Mouse (Mus musculus) liver, embryonic 11.5 days (tissue): Measurements from ENCODE around the gene Pla2g4e. TPM values are rescaled to one million over a fixed set of nuclear protein-coding genes. Genes with fewer than 3 reads are reported as not detected.
"Not testable (repeated sequence)": the region's sequence is repeated elsewhere in the genome, so short reads cannot be mapped to it uniquely, and the experiment has no call there.

Experiments
- ATAC-seq: fragments of 200-750 bp; cut with Nextera tagmentation; replicated peaks from 2 replicates; pipeline ENCODE4 v1.8.0; 2017; ENCODE audit warnings: moderate number of reproducible peaks, mild to moderate bottlenecking, moderate TSS enrichment, moderate library complexity; ENCODE audit not compliant: low FRiP score
- DNase-seq: peaks from one replicate; pipeline ENCODE4 v3.0.0-alpha.2; 2017; ENCODE audit warnings: low spot score
- H3K27ac ChIP-seq: fragments of 300-500 bp; sonication (generic); 2 replicates; pipeline ENCODE4 v1.5.1; 2014; ENCODE audit warnings: mild to moderate bottlenecking, low read depth, low read length, control low read depth
- H3K27me3 ChIP-seq: fragments of 300-500 bp; sonication (generic); replicated peaks from 2 replicates; pipeline ENCODE4 v1.6.1; 2014; ENCODE audit warnings: low read length, mixed read lengths; ENCODE audit not compliant: control insufficient read depth, insufficient read depth
- H3K36me3 ChIP-seq: fragments of 300-500 bp; sonication (generic); 2 replicates; pipeline ENCODE4 v1.6.1; 2014; ENCODE audit warnings: mild to moderate bottlenecking, low read length, moderate library complexity, mixed read lengths; ENCODE audit not compliant: control insufficient read depth, insufficient read depth
- H3K4me1 ChIP-seq: fragments of 300-500 bp; sonication (generic); replicated peaks from 2 replicates; pipeline ENCODE4 v1.6.1; 2014; ENCODE audit warnings: low read length, mixed read lengths; ENCODE audit not compliant: control insufficient read depth, insufficient read depth
- H3K4me2 ChIP-seq: fragments of 300-500 bp; sonication (generic); 2 replicates; pipeline ENCODE4 v1.6.1; 2014; ENCODE audit warnings: mild to moderate bottlenecking, control low read depth, moderate library complexity
- H3K4me3 ChIP-seq: fragments of 300-500 bp; sonication (generic); 2 replicates; pipeline ENCODE4 v1.5.1; 2014; ENCODE audit warnings: low read depth, low read length, control low read depth
- H3K9ac ChIP-seq: fragments of 300-500 bp; sonication (generic); 2 replicates; pipeline ENCODE4 v1.6.1; 2014; ENCODE audit warnings: low read depth, low read length, control low read depth
- H3K9me3 ChIP-seq: fragments of 300-500 bp; sonication (generic); 2 replicates; pipeline ENCODE4 v1.6.1; 2016; ENCODE audit warnings: low read length, inconsistent platforms, mixed read lengths; ENCODE audit not compliant: control insufficient read depth
- WGBS: fragments of 180-500 bp; shearing (Covaris S2); extraction: QIAGEN DNeasy Blood & Tissue Kit; methylation state at CpG from one replicate; pipeline ENCODE4 v1.1.7; 2014; 5-methylcytosine and 5-hydroxymethylcytosine counted together
- polyA plus RNA-seq: library from polyadenylated mRNA; unstranded; fragments of >200 nt; fragmentation: Nextera tagmentation; extraction: Ambion mirVana; gene quantifications from 2 replicates; pipeline ENCODE4 v1.2.1, GENCODE M21; 2014

Pla2g4e gene
- polyA plus RNA-seq, 1 experiment from 2014 or later, result not detected

- H3K4me3 ChIP-seq, result peak overlapping the region; percentile 34; the same call in 1 of the 2 replicates
- H3K9me3 ChIP-seq, result no peaks in the 10 kb centered on the region
- peak overlapping the region; percentile 66 for H3K4me2 ChIP-seq
- ATAC-seq (no peak), DNase-seq (no peak)
- no peak overlapping the region for H3K9ac ChIP-seq
- peaks cover 38% of the 10 kb centered on the region for H3K27me3 ChIP-seq
- no peaks in the 10 kb centered on the region for H3K36me3 ChIP-seq
- H3K4me1 ChIP-seq, result 0 out of 2 replicates have a peak, but pooled peaks cover 2% of the 10 kb centered on the region
- 19% methylated on average over 9 of the region's 9 CpGs for WGBS
- H3K27ac ChIP-seq, result no peak overlapping the region
Measured at GRCm38 (mm10) chr2:120245421-120246016, 384 bp upstream of the Pla2g4e start.

- ATAC-seq, result no peak
- 87% methylated on average over 2 of the region's 2 CpGs for WGBS
- peaks cover 38% of the 10 kb centered on the region for H3K27me3 ChIP-seq
- no peaks in the 10 kb centered on the region for H3K36me3 ChIP-seq
- 0 out of 2 replicates have a peak, but pooled peaks cover 2% of the 10 kb centered on the region for H3K4me1 ChIP-seq
- H3K4me3 ChIP-seq, result no peak overlapping the region
- H3K4me2 ChIP-seq, result no peak overlapping the region
- no peaks in the 10 kb centered on the region for H3K9me3 ChIP-seq
- DNase-seq, result no peak
- H3K9ac ChIP-seq, result no peak overlapping the region
- no peak overlapping the region for H3K27ac ChIP-seq
Measured at GRCm38 (mm10) chr2:120243995-120244394, 1.1 kb downstream of the Pla2g4e start.

- DNase-seq (no peak), ATAC-seq (no peak)
- Histone ChIP-seq H3K4me2 (no peak overlapping the region), H3K36me3 (no peaks in the 10 kb centered on the region), H3K9ac (no peak overlapping the region), H3K27ac (no peak overlapping the region), H3K4me1 (0 out of 2 replicates have a peak, but pooled peaks cover 2% of the 10 kb centered on the region), H3K9me3 (no peaks in the 10 kb centered on the region), H3K27me3 (peaks cover 38% of the 10 kb centered on the region), H3K4me3 (no peak overlapping the region)
- WGBS, result 62% methylated on average over 5 of the region's 5 CpGs
Measured at GRCm38 (mm10) chr2:120242791-120243467, 2.2 kb downstream of the Pla2g4e start.

- H3K27ac ChIP-seq, ATAC-seq, H3K27me3 ChIP-seq, H3K4me3 ChIP-seq, H3K4me1 ChIP-seq, H3K9me3 ChIP-seq, H3K36me3 ChIP-seq, H3K9ac ChIP-seq, H3K4me2 ChIP-seq, DNase-seq: not testable (repeated sequence)
- whole genome bisulfite sequencing, result 88% methylated on average over 5 of the region's 9 CpGs
Measured at GRCm38 (mm10) chr2:120238733-120239132, 6.4 kb downstream of the Pla2g4e start.

- no peak overlapping the region for H3K27ac ChIP-seq
- ATAC-seq, result no peak
Measured at GRCm38 (mm10) chr2:120237784-120238183, 7.4 kb downstream of the Pla2g4e start.

GRCm38 (mm10) chr2:120235947-120236640 lies 9.0 kb downstream of the Pla2g4e start:
- Histone ChIP-seq H3K9ac (no peak overlapping the region), H3K4me3 (no peak overlapping the region), H3K4me2 (no peak overlapping the region), H3K9me3 (no peaks in the 10 kb centered on the region), H3K27ac (no peak overlapping the region), H3K4me1 (peaks cover 9% of the 10 kb centered on the region), H3K27me3 (no peaks in the 10 kb centered on the region), H3K36me3 (no peaks in the 10 kb centered on the region)
- WGBS, result 67% methylated on average over 3 of the region's 3 CpGs
- ATAC-seq (no peak; the same call in 1 of the 2 replicates), DNase-seq (no peak)

More at GRCm38 (mm10) chr2:120237784-120238183, 7.4 kb downstream of the Pla2g4e start:
- Histone ChIP-seq H3K36me3 (no peaks in the 10 kb centered on the region), H3K27me3 (peaks cover under 1% of the 10 kb centered on the region; the same call in 1 of the 2 replicates), H3K9ac (no peak overlapping the region), H3K4me1 (0 out of 2 replicates have a peak, but pooled peaks cover 5% of the 10 kb centered on the region), H3K4me2 (no peak overlapping the region), H3K9me3 (no peaks in the 10 kb centered on the region), H3K4me3 (no peak overlapping the region)
- WGBS, result 62% methylated on average over 5 of the region's 5 CpGs
- DNase-seq, result no peak

- Histone ChIP-seq H3K27me3 (no peaks in the 10 kb centered on the region), H3K27ac (no peak overlapping the region), H3K36me3 (no peaks in the 10 kb centered on the region), H3K4me2 (no peak overlapping the region), H3K4me1 (peaks cover 9% of the 10 kb centered on the region), H3K9me3 (no peaks in the 10 kb centered on the region), H3K4me3 (no peak overlapping the region), H3K9ac (no peak overlapping the region)
- ATAC-seq, result no peak
- no peak for DNase-seq
- WGBS, result 77% methylated on average over 3 of the region's 3 CpGs
Measured at GRCm38 (mm10) chr2:120235381-120235780, 9.8 kb downstream of the Pla2g4e start.

GRCm38 (mm10) chr2:120231642-120232041 lies 13.5 kb downstream of the Pla2g4e start:
- Histone ChIP-seq H3K36me3 (no peaks in the 10 kb centered on the region), H3K4me3 (no peak overlapping the region), H3K4me2 (no peak overlapping the region), H3K4me1 (peaks cover 9% of the 10 kb centered on the region), H3K27ac (no peak overlapping the region), H3K9me3 (no peaks in the 10 kb centered on the region), H3K9ac (no peak overlapping the region), H3K27me3 (no peaks in the 10 kb centered on the region)
- 42% methylated on average over 3 of the region's 3 CpGs for WGBS
- ATAC-seq (no peak), DNase-seq (no peak)
